Mouse (Mus musculus): ENCODE results near the gene Lrmda. TPM values are rescaled to one million over a fixed set of nuclear protein-coding genes. Genes with fewer than 3 reads are reported as not detected.

Lrmda gene
- total and polyA plus RNA-seq, 2 experiments = 0.18 to 0.50 TPM

DNA sequence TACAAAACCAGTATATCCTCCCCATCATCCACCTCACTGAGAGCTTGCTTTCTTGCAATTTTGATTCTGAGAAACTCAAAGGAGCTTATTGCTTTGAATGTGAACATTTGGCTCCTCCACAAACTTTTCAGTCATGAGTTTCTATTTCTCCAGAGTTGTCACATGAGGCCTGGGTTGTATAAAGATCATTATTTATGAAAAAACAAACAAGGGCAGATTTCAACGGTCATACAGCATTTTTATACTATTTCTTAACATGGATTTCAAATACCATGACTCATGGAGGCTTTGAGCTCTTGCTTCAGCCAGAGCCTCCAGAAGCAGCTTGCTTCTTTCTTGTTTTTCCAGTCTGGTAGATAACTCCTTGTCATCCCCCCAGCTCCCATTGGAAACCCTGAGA is 119.8 kb downstream of the Lrmda start:
- Histone ChIP-seq H3K27ac (replicated peaks; ENCODE audit: insufficient read depth, low read depth, low read length) (no peak overlapping the region), H3K27me3 (ENCODE audit: control insufficient read depth, insufficient read depth, low read length) (no peaks in the 10 kb centered on the region), H3K36me3 (ENCODE audit: control insufficient read depth, insufficient read depth, low read length) (no peaks in the 10 kb centered on the region), H3K4me1 (ENCODE audit: control insufficient read depth, insufficient read depth, low read length) (no peaks in the 10 kb centered on the region), H3K79me2 (ENCODE audit: control insufficient read depth, insufficient read depth, low read length) (no peaks in the 10 kb centered on the region), H3K9ac (ENCODE audit: low read depth, low read length) (no peak overlapping the region), H3K4me3 (ENCODE audit: insufficient read depth, low read depth, low read length) (no peak overlapping the region)
- no peak for DNase-seq (ENCODE audit: extremely low read depth, low read depth, low spot score)
- no peak for TF ChIP-seq POLR2A (IDR thresholded peaks at IDR 0.05; ENCODE audit: extremely low read depth, insufficient read depth, low read length)
- no peak for TF ChIP-seq CTCF (IDR thresholded peaks at IDR 0.05; ENCODE audit: low read depth, low read length)
- 78% methylated on average over 1 of the region's 1 CpGs for WGBS

DNA sequence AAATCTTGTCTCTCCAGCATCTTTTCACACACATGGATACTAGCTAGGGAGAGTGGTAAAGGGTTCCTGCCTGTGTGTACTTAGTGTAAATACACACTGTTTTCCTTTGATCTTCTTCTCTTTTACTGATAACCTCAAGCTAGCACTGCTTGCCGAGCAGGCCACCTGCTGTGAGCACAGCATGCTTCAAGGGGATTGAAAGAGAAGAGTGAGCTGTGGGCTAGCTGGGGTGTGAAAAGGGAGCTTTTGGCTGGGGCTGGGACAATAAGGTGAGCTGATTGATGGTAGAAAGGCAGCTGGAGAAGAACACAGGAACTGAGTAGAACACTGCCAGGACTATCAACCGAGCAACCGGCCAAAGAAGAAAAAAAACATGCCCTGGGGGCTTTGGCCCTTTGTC is 124.5 kb downstream of the Lrmda start:
- no peaks in the 10 kb centered on the region for H3K79me2 ChIP-seq (ENCODE audit: control insufficient read depth, insufficient read depth, low read length)
- no peak overlapping the region for H3K9ac ChIP-seq (ENCODE audit: low read depth, low read length)
- H3K36me3 ChIP-seq (ENCODE audit: control insufficient read depth, insufficient read depth, low read length) = no peaks in the 10 kb centered on the region
- no peaks in the 10 kb centered on the region for H3K4me1 ChIP-seq (ENCODE audit: control insufficient read depth, insufficient read depth, low read length)
- DNase-seq (ENCODE audit: extremely low read depth, low read depth, low spot score) = no peak
- no peak overlapping the region for H3K27ac ChIP-seq (replicated peaks; ENCODE audit: insufficient read depth, low read depth, low read length)
- H3K4me3 ChIP-seq (ENCODE audit: insufficient read depth, low read depth, low read length) = no peak overlapping the region
- WGBS = 54% methylated on average over 3 of the region's 3 CpGs
- TF ChIP-seq POLR2A (IDR thresholded peaks at IDR 0.05; ENCODE audit: extremely low read depth, insufficient read depth, low read length) (no peak), CTCF (IDR thresholded peaks at IDR 0.05; ENCODE audit: low read depth, low read length) (no peak)
- no peaks in the 10 kb centered on the region for H3K27me3 ChIP-seq (ENCODE audit: control insufficient read depth, insufficient read depth, low read length)

DNA sequence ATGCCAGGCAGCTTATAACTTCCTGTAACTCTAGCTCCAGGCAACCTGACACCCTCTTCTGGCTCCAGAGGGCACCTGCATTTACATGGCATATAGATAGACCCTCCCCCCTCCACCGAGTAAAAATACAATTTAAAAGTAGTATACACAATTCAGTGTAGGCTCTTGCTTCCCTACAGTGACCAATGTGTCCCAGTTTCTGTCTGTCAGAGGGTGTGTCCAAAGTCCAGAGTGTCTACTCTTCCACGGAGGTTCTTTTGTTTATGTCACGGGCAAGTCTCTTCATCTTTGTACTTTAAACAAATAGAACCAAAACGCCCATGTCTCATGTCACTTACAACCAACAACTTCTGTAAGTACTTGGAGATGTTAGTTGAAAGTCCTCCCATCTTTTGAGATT is 126.4 kb downstream of the Lrmda start:
- no peak overlapping the region for H3K9ac ChIP-seq (ENCODE audit: low read depth, low read length)
- no peak overlapping the region for H3K4me3 ChIP-seq (ENCODE audit: insufficient read depth, low read depth, low read length)
- no peak overlapping the region for H3K27ac ChIP-seq (replicated peaks; ENCODE audit: insufficient read depth, low read depth, low read length)
- peak; percentile 11 for DNase-seq (ENCODE audit: extremely low read depth, low read depth, low spot score)
- TF ChIP-seq POLR2A (IDR thresholded peaks at IDR 0.05; ENCODE audit: extremely low read depth, insufficient read depth, low read length) (no peak), CTCF (IDR thresholded peaks at IDR 0.05; ENCODE audit: low read depth, low read length) (no peak)
- no peaks in the 10 kb centered on the region for H3K79me2 ChIP-seq (ENCODE audit: control insufficient read depth, insufficient read depth, low read length)
- 34% methylated on average over 4 of the region's 4 CpGs for WGBS
- no peaks in the 10 kb centered on the region for H3K27me3 ChIP-seq (ENCODE audit: control insufficient read depth, insufficient read depth, low read length)
- H3K36me3 ChIP-seq (ENCODE audit: control insufficient read depth, insufficient read depth, low read length) = no peaks in the 10 kb centered on the region
- H3K4me1 ChIP-seq (ENCODE audit: control insufficient read depth, insufficient read depth, low read length) = no peaks in the 10 kb centered on the region

DNA sequence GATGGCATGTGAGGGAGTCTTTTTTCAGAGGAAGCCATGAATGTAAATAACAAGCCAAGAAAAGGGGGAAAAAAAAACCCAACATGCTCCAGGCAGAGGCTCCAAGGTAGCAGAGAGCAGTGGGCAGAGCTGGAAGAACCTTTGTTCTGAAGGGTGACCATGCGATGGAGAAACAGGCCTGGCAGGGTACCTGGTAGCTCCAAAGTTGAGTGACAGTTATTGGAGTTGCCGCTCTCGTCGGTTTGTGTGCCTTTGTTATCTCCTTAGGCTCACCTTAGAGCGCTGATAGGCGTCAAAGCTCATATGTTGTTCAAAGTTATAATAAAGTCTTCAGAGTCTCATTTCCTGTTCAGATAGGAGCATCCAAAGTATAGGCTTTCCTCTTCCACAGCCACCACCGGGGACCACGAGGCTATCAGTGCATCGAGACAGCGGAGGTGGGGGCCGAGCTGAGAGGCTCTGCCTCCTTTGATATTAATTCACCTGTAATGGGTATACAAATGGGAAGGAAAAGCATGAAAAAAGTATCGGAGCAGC is 127.1 kb downstream of the Lrmda start:
- H3K36me3 ChIP-seq (ENCODE audit: control insufficient read depth, insufficient read depth, low read length) = no peaks in the 10 kb centered on the region
- H3K27ac ChIP-seq (replicated peaks; ENCODE audit: insufficient read depth, low read depth, low read length) = no peak overlapping the region
- DNase-seq (ENCODE audit: extremely low read depth, low read depth, low spot score) = no peak
- no peak overlapping the region for H3K9ac ChIP-seq (ENCODE audit: low read depth, low read length)
- 80% methylated on average over 12 of the region's 12 CpGs for WGBS
- no peak for TF ChIP-seq CTCF (IDR thresholded peaks at IDR 0.05; ENCODE audit: low read depth, low read length)
- TF ChIP-seq POLR2A (IDR thresholded peaks at IDR 0.05; ENCODE audit: extremely low read depth, insufficient read depth, low read length) = no peak
- no peaks in the 10 kb centered on the region for H3K4me1 ChIP-seq (ENCODE audit: control insufficient read depth, insufficient read depth, low read length)
- no peak overlapping the region for H3K4me3 ChIP-seq (ENCODE audit: insufficient read depth, low read depth, low read length)
- H3K27me3 ChIP-seq (ENCODE audit: control insufficient read depth, insufficient read depth, low read length) = no peaks in the 10 kb centered on the region
- no peaks in the 10 kb centered on the region for H3K79me2 ChIP-seq (ENCODE audit: control insufficient read depth, insufficient read depth, low read length)

DNA sequence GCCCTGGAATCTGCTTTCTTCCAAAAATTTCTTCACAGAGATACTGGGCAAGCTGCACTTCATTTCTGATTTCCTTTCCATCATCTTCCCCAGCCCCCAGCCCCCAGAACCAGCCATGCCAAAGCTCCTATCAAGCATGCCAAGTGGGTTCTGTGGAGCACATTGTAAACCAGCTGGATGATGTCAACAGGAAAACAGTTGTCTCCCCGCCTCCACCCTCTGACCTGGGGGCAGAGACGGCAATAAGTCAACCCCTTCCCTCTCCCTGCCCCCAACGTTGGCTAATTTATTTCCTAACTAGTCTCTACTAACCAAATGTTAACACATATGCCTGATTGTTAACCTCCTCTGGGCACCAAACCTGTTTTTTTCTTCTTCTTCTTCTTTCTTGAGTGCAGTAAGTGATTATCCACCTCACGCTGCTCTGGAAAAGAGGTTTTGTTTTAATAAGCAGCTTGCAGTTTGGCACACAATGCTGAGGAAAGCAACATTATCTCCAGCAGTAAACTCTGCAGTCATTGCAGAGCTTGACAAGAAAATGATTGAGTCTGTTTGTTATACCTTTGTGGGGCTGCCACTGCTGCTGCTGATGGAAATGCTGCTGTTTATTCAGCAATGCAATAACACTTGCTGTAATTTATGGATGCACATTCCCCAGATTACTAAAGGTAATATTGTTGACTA is 128.0 kb downstream of the Lrmda start:
- no peaks in the 10 kb centered on the region for H3K4me1 ChIP-seq (ENCODE audit: control insufficient read depth, insufficient read depth, low read length)
- DNase-seq (ENCODE audit: extremely low read depth, low read depth, low spot score) = no peak
- no peak overlapping the region for H3K27ac ChIP-seq (replicated peaks; ENCODE audit: insufficient read depth, low read depth, low read length)
- H3K9ac ChIP-seq (ENCODE audit: low read depth, low read length) = no peak overlapping the region
- no peaks in the 10 kb centered on the region for H3K36me3 ChIP-seq (ENCODE audit: control insufficient read depth, insufficient read depth, low read length)
- H3K79me2 ChIP-seq (ENCODE audit: control insufficient read depth, insufficient read depth, low read length) = no peaks in the 10 kb centered on the region
- H3K27me3 ChIP-seq (ENCODE audit: control insufficient read depth, insufficient read depth, low read length) = no peaks in the 10 kb centered on the region
- no peak overlapping the region for H3K4me3 ChIP-seq (ENCODE audit: insufficient read depth, low read depth, low read length)
- no peak for TF ChIP-seq CTCF (IDR thresholded peaks at IDR 0.05; ENCODE audit: low read depth, low read length)
- no peak for TF ChIP-seq POLR2A (IDR thresholded peaks at IDR 0.05; ENCODE audit: extremely low read depth, insufficient read depth, low read length)
- WGBS = 43% methylated on average over 4 of the region's 4 CpGs

DNA sequence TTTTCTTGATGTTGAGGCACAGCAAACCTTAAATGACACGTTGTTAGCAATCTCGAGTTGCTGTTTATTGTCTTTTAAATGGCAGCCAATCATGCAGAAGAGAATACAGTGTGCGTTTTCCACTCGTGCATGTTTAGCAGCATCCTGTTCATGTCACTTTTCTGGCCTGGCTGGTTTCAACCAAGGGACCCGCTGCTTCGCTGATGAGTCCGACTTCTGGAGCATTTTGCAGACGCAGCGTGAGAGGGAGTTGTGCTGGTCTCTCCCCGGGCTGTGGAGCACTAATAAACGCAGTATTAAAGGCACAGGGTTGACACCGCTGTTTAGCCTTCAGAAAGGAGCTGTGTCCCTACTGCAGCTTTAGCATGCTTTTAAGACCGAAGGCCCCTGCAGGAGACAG is 133.2 kb downstream of the Lrmda start:
- H3K4me3 ChIP-seq (ENCODE audit: insufficient read depth, low read depth, low read length) = no peak overlapping the region
- H3K79me2 ChIP-seq (ENCODE audit: control insufficient read depth, insufficient read depth, low read length) = no peaks in the 10 kb centered on the region
- no peak for DNase-seq (ENCODE audit: extremely low read depth, low read depth, low spot score)
- H3K9ac ChIP-seq (ENCODE audit: low read depth, low read length) = no peak overlapping the region
- H3K27ac ChIP-seq (replicated peaks; ENCODE audit: insufficient read depth, low read depth, low read length) = no peak overlapping the region
- 80% methylated on average over 13 of the region's 13 CpGs for WGBS
- TF ChIP-seq CTCF (IDR thresholded peaks at IDR 0.05; ENCODE audit: low read depth, low read length) (no peak), POLR2A (IDR thresholded peaks at IDR 0.05; ENCODE audit: extremely low read depth, insufficient read depth, low read length) (no peak)
- H3K36me3 ChIP-seq (ENCODE audit: control insufficient read depth, insufficient read depth, low read length) = no peaks in the 10 kb centered on the region
- H3K27me3 ChIP-seq (ENCODE audit: control insufficient read depth, insufficient read depth, low read length) = no peaks in the 10 kb centered on the region
- no peaks in the 10 kb centered on the region for H3K4me1 ChIP-seq (ENCODE audit: control insufficient read depth, insufficient read depth, low read length)

All from liver, adult 2 months (tissue).